ENCODE assay signal across 11 mouse cellular contexts in the genomic region with DNA sequence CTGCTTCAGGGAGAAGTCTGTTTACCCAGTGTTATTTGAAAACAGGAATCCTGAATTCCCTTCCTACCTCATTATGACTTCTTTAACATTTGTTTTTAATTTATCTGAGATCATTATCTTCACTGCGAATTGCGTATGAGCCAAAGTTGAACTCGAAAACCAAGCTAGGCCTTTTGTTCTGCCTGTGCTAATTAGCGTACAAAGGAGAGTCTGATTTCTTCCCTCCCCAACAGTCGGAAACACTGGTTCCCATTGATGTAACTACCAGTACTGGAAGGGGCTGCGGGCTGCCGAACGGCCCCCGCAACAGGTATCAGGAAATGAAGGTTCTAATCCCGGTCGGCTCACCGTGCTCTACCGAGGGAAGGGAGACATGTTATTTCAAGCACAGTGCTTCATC. TPM values are rescaled to one million over a fixed set of nuclear protein-coding genes. Genes with fewer than 3 reads are reported as not detected.
DNase-seq lines count a peak whose midpoint lies in the region; ATAC-seq and TF ChIP-seq lines count a peak whose summit lies in the region.
"Had no signal": no experiment of that assay in that cellular context is flagged by ENCODE, and none has a peak within 500 bp of the region (broad histone marks: within the 10 kb centered on the region; RNA-seq: fewer than 3 reads in every experiment).

No protein-coding gene starts in this region.

- 0 out of 2 replicates have a peak, but pooled peaks cover 10% of the 10 kb centered on the region for H3K4me1 ChIP-seq in heart, postnatal 0 days (ENCODE audit: control insufficient read depth, insufficient read depth)
- peaks cover 25% of the 10 kb centered on the region for H3K4me1 ChIP-seq in stomach, embryonic 15.5 days
- no peaks in the 10 kb centered on the region; the same call in none of the 2 replicates for H3K4me1 ChIP-seq in stomach, postnatal 0 days (replicated peaks; ENCODE audit: control insufficient read depth, insufficient read depth)
- H3K4me1 ChIP-seq in forebrain, embryonic 16.5 days (replicated peaks; ENCODE audit: control insufficient read depth, insufficient read depth, low read length): peaks cover 22% of the 10 kb centered on the region
- H3K4me1 ChIP-seq: midbrain, embryonic 15.5 days had no signal

- H3K4me2 ChIP-seq in heart, postnatal 0 days (ENCODE audit: low read depth, low read length): no peak overlapping the region
- no peak overlapping the region for H3K4me2 ChIP-seq in stomach, embryonic 15.5 days
- no peak overlapping the region for H3K4me2 ChIP-seq in stomach, postnatal 0 days (replicated peaks; ENCODE audit: low read depth)
- peak overlapping the region; percentile 5; the same call in 1 of the 2 replicates for H3K4me2 ChIP-seq in forebrain, embryonic 16.5 days (ENCODE audit: low read length)
- H3K4me2 ChIP-seq: midbrain, embryonic 15.5 days had no signal

- TF ChIP-seq EP300 in heart, postnatal 0 days (IDR thresholded peaks at IDR 0.05; ENCODE audit: low read depth): no peak
- no peak for TF ChIP-seq EP300 in stomach, postnatal 0 days (optimal IDR thresholded peaks at IDR 0.05)

- WGBS in heart, postnatal 0 days: 64% methylated on average over 13 of the region's 13 CpGs
- WGBS in stomach, embryonic 15.5 days: 80% methylated on average over 13 of the region's 13 CpGs
- WGBS in stomach, postnatal 0 days: 81% methylated on average over 13 of the region's 13 CpGs
- WGBS in forebrain, embryonic 16.5 days: 39% methylated on average over 13 of the region's 13 CpGs

- H3K9ac ChIP-seq in heart, postnatal 0 days (replicated peaks; ENCODE audit: low read depth, low read length): no peak overlapping the region
- H3K9ac ChIP-seq in stomach, embryonic 15.5 days: no peak overlapping the region
- H3K9ac ChIP-seq in stomach, postnatal 0 days (ENCODE audit: low read length): no peak overlapping the region
- H3K9ac ChIP-seq in forebrain, embryonic 16.5 days (replicated peaks; ENCODE audit: low read depth, low read length): no peak overlapping the region
- H3K9ac ChIP-seq: midbrain, embryonic 15.5 days had no signal

- no peaks in the 10 kb centered on the region for H3K9me3 ChIP-seq in heart, postnatal 0 days (replicated peaks; ENCODE audit: control insufficient read depth, low read length)
- no peaks in the 10 kb centered on the region for H3K9me3 ChIP-seq in stomach, embryonic 15.5 days
- no peaks in the 10 kb centered on the region for H3K9me3 ChIP-seq in stomach, postnatal 0 days (ENCODE audit: control insufficient read depth, low read length)
- no peaks in the 10 kb centered on the region for H3K9me3 ChIP-seq in forebrain, embryonic 16.5 days (ENCODE audit: control insufficient read depth, low read length)
- H3K9me3 ChIP-seq: midbrain, embryonic 15.5 days had no signal

- peak overlapping the region; percentile 47; the same call in 1 of the 2 replicates for H3K27ac ChIP-seq in heart, postnatal 0 days (ENCODE audit: low read depth)
- H3K27ac ChIP-seq in stomach, embryonic 15.5 days: peak overlapping the region; percentile 28; the same call in 1 of the 2 replicates
- H3K27ac ChIP-seq in stomach, postnatal 0 days (replicated peaks): no peak overlapping the region
- H3K27ac ChIP-seq in forebrain, embryonic 16.5 days (ENCODE audit: low read length): no peak overlapping the region
- H3K27ac ChIP-seq: layer of hippocampus, adult 2 months; midbrain, embryonic 15.5 days had no signal

- ATAC-seq in heart, postnatal 0 days (ENCODE audit: insufficient read depth, low read depth): no peak
- ATAC-seq in stomach, embryonic 15.5 days (ENCODE audit: insufficient read depth, low FRiP score, low read depth): no peak
- no peak for ATAC-seq in stomach, postnatal 0 days (ENCODE audit: low FRiP score, low TSS enrichment)
- ATAC-seq in forebrain, embryonic 16.5 days: no peak
- ATAC-seq: midbrain, embryonic 15.5 days had no signal

- no peak for TF ChIP-seq CTCF in heart, postnatal 0 days (IDR thresholded peaks at IDR 0.05; ENCODE audit: low read depth)
- no peak for TF ChIP-seq CTCF in stomach, postnatal 0 days (IDR thresholded peaks at IDR 0.05; ENCODE audit: low read depth)

- H3K4me3 ChIP-seq in heart, postnatal 0 days (ENCODE audit: low read depth, low read length): no peak overlapping the region
- no peak overlapping the region for H3K4me3 ChIP-seq in stomach, embryonic 15.5 days (replicated peaks)
- H3K4me3 ChIP-seq in stomach, postnatal 0 days (ENCODE audit: low read depth, low read length): no peak overlapping the region
- no peak overlapping the region for H3K4me3 ChIP-seq in forebrain, embryonic 16.5 days (replicated peaks; ENCODE audit: low read length)
- H3K4me3 ChIP-seq: layer of hippocampus, adult 2 months; midbrain, embryonic 15.5 days had no signal

- no peaks in the 10 kb centered on the region for H3K36me3 ChIP-seq in heart, postnatal 0 days (replicated peaks; ENCODE audit: control insufficient read depth, insufficient read depth, low read length)
- H3K36me3 ChIP-seq in stomach, embryonic 15.5 days: no peaks in the 10 kb centered on the region
- no peaks in the 10 kb centered on the region for H3K36me3 ChIP-seq in stomach, postnatal 0 days (ENCODE audit: control insufficient read depth, insufficient read depth, low read length)
- no peaks in the 10 kb centered on the region for H3K36me3 ChIP-seq in forebrain, embryonic 16.5 days (ENCODE audit: control insufficient read depth, insufficient read depth)
- H3K36me3 ChIP-seq: midbrain, embryonic 15.5 days had no signal

- DNase-seq in heart, postnatal 0 days (ENCODE audit: low spot score): no peak
- no peak for DNase-seq in heart, adult 11 months
- no peak for DNase-seq in stomach, postnatal 0 days (ENCODE audit: low spot score)
- DNase-seq in frontal cortex, postnatal 10 days (ENCODE audit: low spot score in 2 of 2): no peak
- DNase-seq in left cerebral cortex, adult 18-20 months (ENCODE audit: low spot score in 2 of 2): no peak
- DNase-seq: thymus, postnatal 36 days had no signal

- H3K27me3 ChIP-seq in heart, postnatal 0 days (ENCODE audit: control insufficient read depth, insufficient read depth, low read length): no peaks in the 10 kb centered on the region
- H3K27me3 ChIP-seq in stomach, embryonic 15.5 days (replicated peaks): no peaks in the 10 kb centered on the region
- H3K27me3 ChIP-seq in stomach, postnatal 0 days (ENCODE audit: control insufficient read depth, insufficient read depth, low read length): no peaks in the 10 kb centered on the region
- no peaks in the 10 kb centered on the region for H3K27me3 ChIP-seq in forebrain, embryonic 16.5 days (replicated peaks; ENCODE audit: control insufficient read depth, insufficient read depth, low read length)
- H3K27me3 ChIP-seq: midbrain, embryonic 15.5 days had no signal

RNA-seq across cellular contexts. Expression of a gene that starts 19.7 kb away (rescaled TPM):
- total RNA-seq in heart, postnatal 0 days (2014; rRNA removed; ENCODE audit: low replicate concordance): 1.3 and 8.8 TPM in 2 replicates
- 9.0 and 9.2 TPM in 2 replicates for polyA plus RNA-seq in heart, postnatal 0 days (2015; fragmentation: Nextera tagmentation; extraction: Ambion mirVana)
- polyA plus RNA-seq in stomach, embryonic 15.5 days (2015; fragmentation: Nextera tagmentation; extraction: Ambion mirVana): 23.7 and 25.5 TPM in 2 replicates
- polyA plus RNA-seq in stomach, postnatal 0 days (2015; fragmentation: Nextera tagmentation; extraction: Ambion mirVana): 11.1 and 12.2 TPM in 2 replicates
- polyA plus RNA-seq in forebrain, embryonic 16.5 days (2015; fragmentation: Nextera tagmentation; extraction: Ambion mirVana): 4.8 and 6.2 TPM in 2 replicates
- total RNA-seq in left cerebral cortex, adult 18-20 months (2021): 1 to 10 TPM; 3.0 to 3.4 TPM
- total RNA-seq: common myeloid progenitor, adult 5-6 weeks had no signal

Comparison
In these comparisons a context has a peak if more than half of its experiments do, and no peak if none do; other contexts are left out.
1. H3K27ac ChIP-seq: peak in heart, postnatal 0 days (single experiment) and stomach, embryonic 15.5 days (single experiment); none in stomach, postnatal 0 days (single experiment) and forebrain, embryonic 16.5 days (single experiment).